8 mouse cellular contexts compared by ENCODE assay signal in the genomic region with DNA sequence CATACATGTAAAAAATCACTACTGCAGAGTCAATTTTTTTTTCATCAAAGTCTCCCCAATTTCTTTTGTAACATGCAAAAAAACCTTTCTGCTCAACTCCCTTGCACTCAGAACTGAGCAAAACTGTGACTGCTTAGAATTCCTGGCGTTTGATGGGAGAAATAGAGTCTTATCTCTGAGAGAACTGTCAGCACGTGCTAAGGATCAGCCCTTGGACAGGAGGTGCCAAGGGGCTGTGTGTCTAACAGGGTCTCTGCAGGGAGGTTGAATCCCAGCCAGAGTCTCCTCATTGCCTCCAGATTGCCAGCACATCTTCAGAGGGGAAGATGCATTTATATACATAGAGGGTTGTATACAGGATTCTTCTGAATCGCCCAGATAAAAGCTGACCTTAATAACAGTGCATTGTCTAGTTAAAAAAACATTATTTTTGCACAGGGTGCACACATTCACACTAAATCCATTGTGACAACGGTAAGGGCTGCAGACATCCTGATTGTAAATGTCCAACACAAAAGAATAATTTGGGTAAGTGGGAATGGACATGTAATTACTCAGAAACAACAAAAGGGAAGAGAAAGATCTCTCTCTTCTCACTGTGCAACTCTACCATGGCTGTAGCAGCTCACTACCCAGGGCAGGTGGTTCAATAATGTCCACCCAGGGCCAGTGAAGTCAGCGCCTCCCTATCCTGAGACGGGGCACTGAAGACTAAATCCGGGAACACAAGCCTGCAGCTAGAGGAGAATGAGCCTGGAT.
DNase-seq lines count a peak whose midpoint lies in the region; ATAC-seq and TF ChIP-seq lines count a peak whose summit lies in the region.

No protein-coding gene starts in this region.

- TF ChIP-seq POLR2A in olfactory bulb, adult 2 months (IDR thresholded peaks at IDR 0.05; ENCODE audit: insufficient read depth, low read depth, low read length): no peak

- ATAC-seq in cerebellum, adult (ENCODE audit: insufficient number of reproducible peaks, low FRiP score, low TSS enrichment): peak; percentile 17; the same call in 1 of the 2 replicates
- 0 out of 2 replicates have a peak, but pooled peaks have one; percentile 51 for ATAC-seq in kidney, embryonic 16.5 days (ENCODE audit: low FRiP score, low TSS enrichment)
- peak; percentile 17; the same call in 1 of the 2 replicates for ATAC-seq in hindbrain, embryonic 14.5 days (ENCODE audit: low FRiP score)
- ATAC-seq in erythroid progenitor cell, adult 5-6 weeks (replicated peaks; ENCODE audit: low FRiP score, poor library complexity, severe bottlenecking): no peak

- no peak for TF ChIP-seq CTCF in olfactory bulb, adult 2 months (IDR thresholded peaks at IDR 0.05; ENCODE audit: insufficient read depth, low read depth, low read length)

- H3K27ac ChIP-seq in kidney, embryonic 16.5 days (ENCODE audit: low read length): peak overlapping the region; percentile 63
- peak overlapping the region; percentile 87 for H3K27ac ChIP-seq in hindbrain, embryonic 14.5 days
- H3K27ac ChIP-seq in olfactory bulb, adult 2 months (ENCODE audit: insufficient read depth, low read depth, low read length): peak overlapping the region; percentile 64

- H3K4me2 ChIP-seq in kidney, embryonic 16.5 days (replicated peaks; ENCODE audit: low read depth, low read length): peak overlapping the region; percentile 24
- peak overlapping the region; percentile 35 for H3K4me2 ChIP-seq in hindbrain, embryonic 14.5 days (replicated peaks)

- no peak for DNase-seq in cerebellum, adult 11-12 months
- DNase-seq in kidney, postnatal 25 days: no peak
- peak; percentile 45 for DNase-seq in hindbrain, embryonic 14.5 days (ENCODE audit: low spot score)
- no peak for DNase-seq in frontal cortex, postnatal 14 days (ENCODE audit: low spot score in 2 of 2)

- H3K9ac ChIP-seq in kidney, embryonic 16.5 days (replicated peaks; ENCODE audit: low read length): 0 out of 2 replicates have a peak overlapping the region, but pooled peaks have one; percentile 27
- H3K9ac ChIP-seq in hindbrain, embryonic 14.5 days: peak overlapping the region; percentile 42

- H3K4me3 ChIP-seq in kidney, embryonic 16.5 days (ENCODE audit: low read length): no peak overlapping the region
- no peak overlapping the region for H3K4me3 ChIP-seq in hindbrain, embryonic 14.5 days (replicated peaks; ENCODE audit: low read length)
- H3K4me3 ChIP-seq in olfactory bulb, adult 2 months (ENCODE audit: insufficient read depth, low read depth, low read length): no peak overlapping the region

- no peaks in the 10 kb centered on the region for H3K27me3 ChIP-seq in kidney, embryonic 16.5 days (ENCODE audit: insufficient read depth, low read length)
- no peaks in the 10 kb centered on the region for H3K27me3 ChIP-seq in hindbrain, embryonic 14.5 days (ENCODE audit: control insufficient read depth, insufficient read depth, low read length)

- no peaks in the 10 kb centered on the region for H3K9me3 ChIP-seq in kidney, embryonic 16.5 days (ENCODE audit: low read length)
- no peaks in the 10 kb centered on the region for H3K9me3 ChIP-seq in hindbrain, embryonic 14.5 days (ENCODE audit: control insufficient read depth, low read length)

- peaks cover 29% of the 10 kb centered on the region for H3K4me1 ChIP-seq in kidney, embryonic 16.5 days (ENCODE audit: insufficient read depth, low read length)
- peaks cover 67% of the 10 kb centered on the region for H3K4me1 ChIP-seq in hindbrain, embryonic 14.5 days (replicated peaks; ENCODE audit: control insufficient read depth, insufficient read depth, low read length)
- peaks cover 22% of the 10 kb centered on the region for H3K4me1 ChIP-seq in olfactory bulb, adult 2 months (ENCODE audit: control insufficient read depth, insufficient read depth, low read length)

- no peaks in the 10 kb centered on the region for H3K36me3 ChIP-seq in kidney, embryonic 16.5 days (ENCODE audit: insufficient read depth, low read length)
- no peaks in the 10 kb centered on the region for H3K36me3 ChIP-seq in hindbrain, embryonic 14.5 days (replicated peaks; ENCODE audit: control insufficient read depth, insufficient read depth)

- 34% methylated on average over 7 of the region's 7 CpGs for WGBS in kidney, embryonic 16.5 days
- WGBS in hindbrain, embryonic 14.5 days: 13% methylated on average over 7 of the region's 7 CpGs
- WGBS in olfactory bulb, adult 2 months: 21% methylated on average over 7 of the region's 7 CpGs
